Mouse (Mus musculus) olfactory bulb, adult 2 months (tissue): ENCODE measurements around the gene Dnase1l1. TPM values are rescaled to one million over a fixed set of nuclear protein-coding genes. Genes with fewer than 3 reads are reported as not detected.

Experiments used
- H3K27ac ChIP-seq: fragments of 200-500 bp; 2 replicates; pipeline ENCODE4 v1.5.1; 2012; ENCODE audit warnings: low read depth, low read length; ENCODE audit not compliant: insufficient read depth
- H3K4me1 ChIP-seq: fragments of 200-500 bp; 2 replicates; pipeline ENCODE4 v1.6.1; 2012; ENCODE audit warnings: low read length; ENCODE audit not compliant: control insufficient read depth, insufficient read depth
- H3K4me3 ChIP-seq: fragments of 200-500 bp; 2 replicates; pipeline ENCODE4 v1.5.1; 2012; ENCODE audit warnings: mild to moderate bottlenecking, low read depth, low read length, moderate library complexity; ENCODE audit not compliant: insufficient read depth
- CTCF ChIP-seq: fragments of 200-500 bp; IDR thresholded peaks from 2 replicates; pipeline ENCODE4 v1.5.1; 2012; ENCODE audit warnings: low read depth, mild to moderate bottlenecking, low read length, moderate library complexity; ENCODE audit not compliant: insufficient read depth
- POLR2A ChIP-seq: fragments of 200-500 bp; IDR thresholded peaks from 2 replicates; pipeline ENCODE4 v1.6.1; 2012; ENCODE audit warnings: mild to moderate bottlenecking, low read depth, low read length, moderate library complexity; ENCODE audit not compliant: insufficient read depth
- WGBS: fragments of 180-500 bp; shearing (Covaris S2); methylation state at CpG from one replicate; pipeline ENCODE4 v1.1.7; 2018; 5-methylcytosine and 5-hydroxymethylcytosine counted together
- polyA plus RNA-seq: library from polyadenylated mRNA; stranded (reverse); fragments of >200 nt; gene quantifications from 2 replicates; pipeline ENCODE4 v1.2.4, GENCODE M21; 2012; ENCODE audit warnings: low replicate concordance; ENCODE audit not compliant: missing spikeins, insufficient read depth, insufficient read length

The Dnase1l1 gene
- polyA plus RNA-seq = not detected in 2 replicates

DNA sequence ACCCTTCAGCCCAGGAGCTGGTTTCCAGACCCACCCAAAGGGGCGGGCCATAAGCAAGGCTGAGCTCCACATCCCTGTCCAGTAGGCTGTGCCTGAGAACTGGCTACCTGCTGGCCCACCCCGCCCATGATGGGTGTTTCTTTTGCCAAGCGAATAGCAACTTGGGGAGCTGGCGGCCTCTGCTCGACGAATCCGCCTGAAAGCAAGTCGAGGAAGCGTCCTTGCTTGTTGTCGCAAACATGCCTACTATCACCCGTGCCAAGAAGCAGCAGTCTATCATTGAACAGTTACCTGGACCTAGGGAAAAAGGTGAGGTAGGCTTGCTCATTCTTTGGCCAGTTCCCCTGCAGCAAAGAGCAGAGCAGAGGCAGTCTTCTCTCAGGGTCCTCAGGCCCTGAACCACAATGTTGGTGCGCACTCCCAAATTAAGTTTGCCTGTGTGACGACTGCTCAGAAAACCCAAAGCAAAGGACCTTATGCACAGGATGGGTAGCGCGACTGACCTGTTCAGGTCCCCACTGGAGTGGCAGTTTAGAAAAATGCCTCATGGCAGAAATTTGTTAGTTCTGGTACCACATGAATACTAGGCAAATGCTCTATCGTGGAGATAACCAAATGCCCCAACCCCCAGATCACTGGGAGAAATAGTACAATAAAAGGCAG lies at the start of gene Dnase1l1, which contains the start of gene Taz:
Gene Dnase1l1, minus strand, starts transcription at position 606 of the 663 bp plus-strand sequence.
Gene Taz, plus strand, starts transcription at position 181 of the 663 bp plus-strand sequence.
- H3K4me3 ChIP-seq = peak within 1 kb of the TSS; percentile 79
- 15% methylated on average over 16 of the region's 16 CpGs for WGBS
- H3K4me1 ChIP-seq = peaks cover 15% of the 10 kb centered on the region
- peak within 1 kb of the TSS; percentile 75 for H3K27ac ChIP-seq
- no peak for TF ChIP-seq CTCF
- TF ChIP-seq POLR2A = no peak

DNA sequence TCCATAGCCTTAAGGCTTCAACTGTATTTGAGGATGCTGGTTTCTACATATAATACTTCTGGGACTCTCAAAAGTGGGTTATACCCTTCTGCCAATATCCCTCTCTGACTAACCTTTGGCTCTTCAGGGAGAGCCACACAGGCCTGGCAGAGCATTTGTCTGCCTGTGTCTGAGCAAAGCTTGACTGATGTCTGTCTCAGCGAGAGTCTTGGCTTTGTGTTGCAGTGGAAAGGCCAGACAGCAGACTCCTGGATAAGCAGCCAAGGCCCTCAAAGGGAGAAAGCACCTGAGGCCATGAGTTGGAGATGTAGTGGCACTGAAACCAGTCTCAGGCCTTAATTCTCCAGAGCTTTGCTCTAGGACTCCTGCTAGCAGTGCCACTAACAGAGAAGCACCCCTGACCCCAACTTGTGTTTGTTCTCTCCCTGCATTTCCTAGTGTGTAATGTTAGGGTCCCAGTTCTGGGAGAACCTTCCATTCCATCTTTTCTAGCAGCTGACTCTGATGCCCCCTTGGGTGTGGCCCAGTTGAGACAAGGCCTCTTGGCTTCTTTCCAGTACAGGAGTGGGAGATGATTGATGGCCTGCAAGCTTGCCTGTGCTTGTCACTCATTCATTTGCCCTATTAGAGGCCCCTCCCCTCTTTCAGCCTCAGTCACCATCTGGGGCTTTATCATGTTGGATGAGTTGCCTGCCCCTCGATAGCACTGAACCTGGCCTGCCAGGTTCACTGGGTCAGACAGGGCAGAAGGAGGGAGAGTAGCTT lies 48.2 kb upstream of the Dnase1l1 start:
- WGBS = 37% methylated on average over 2 of the region's 2 CpGs
- H3K27ac ChIP-seq = no peak overlapping the region
- no peak for TF ChIP-seq POLR2A
- no peak for TF ChIP-seq CTCF
- peak overlapping the region; percentile 59; the same call in 1 of the 2 replicates for H3K4me3 ChIP-seq
- peaks cover 22% of the 10 kb centered on the region for H3K4me1 ChIP-seq

DNA sequence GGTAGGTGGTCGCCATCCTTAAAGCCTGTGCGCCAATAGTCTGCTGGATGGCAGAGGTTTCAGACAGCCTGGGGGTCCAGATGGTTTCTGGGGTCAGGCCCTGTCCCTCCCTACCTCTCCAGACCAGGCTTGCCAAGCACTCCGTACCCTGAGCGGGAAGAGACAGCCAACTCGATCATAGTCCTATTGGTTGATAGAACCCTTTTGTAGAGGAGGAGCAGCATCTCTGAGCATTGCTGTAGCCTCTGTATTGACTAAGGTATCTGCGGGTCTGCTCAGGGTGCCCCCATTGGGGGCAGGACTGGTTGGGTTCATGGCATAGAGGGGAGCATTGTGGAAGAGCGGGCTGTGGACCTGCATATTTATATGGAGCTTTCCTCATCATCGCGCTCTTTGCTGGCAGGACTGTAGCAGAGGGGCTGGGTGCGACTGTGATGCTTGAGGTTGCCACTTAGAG lies 47.1 kb upstream of the Dnase1l1 start:
- Histone ChIP-seq H3K4me3 (peak overlapping the region; percentile 59), H3K4me1 (peaks cover 22% of the 10 kb centered on the region), H3K27ac (0 out of 2 replicates have a peak overlapping the region, but pooled peaks have one; percentile 10)
- 27% methylated on average over 10 of the region's 10 CpGs for WGBS
- no peak for TF ChIP-seq POLR2A
- no peak for TF ChIP-seq CTCF

DNA sequence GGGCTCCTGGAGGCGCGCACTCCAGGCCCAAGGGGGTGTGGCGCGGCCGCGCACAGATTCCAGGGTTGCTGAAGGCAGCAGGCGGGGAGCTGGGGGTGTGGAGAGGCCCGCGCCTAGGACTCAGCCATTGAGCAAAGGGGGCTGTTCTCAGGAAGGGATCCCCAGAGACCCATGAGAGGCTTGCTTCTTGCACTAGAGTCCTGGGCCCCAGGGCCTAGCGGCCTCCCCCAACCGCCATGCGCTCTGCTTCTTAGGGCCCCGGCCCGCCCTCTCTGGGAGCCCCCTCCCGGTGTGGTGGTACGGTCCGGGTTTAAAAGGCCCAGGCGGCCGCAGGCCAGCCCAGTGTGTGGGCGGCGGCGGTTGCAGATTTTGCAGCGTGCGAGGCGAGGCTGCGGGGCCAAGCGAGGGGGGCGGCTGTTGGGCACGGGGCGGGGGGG lies 46.6 kb upstream of the Dnase1l1 start, which contains the start of gene Plxna3:
Gene Plxna3, plus strand, starts transcription at position 342 of the 437 bp plus-strand sequence.
- TF ChIP-seq POLR2A = peak; percentile 57
- TF ChIP-seq CTCF = no peak
- Histone ChIP-seq H3K4me3 (peak within 1 kb of the TSS; percentile 59), H3K4me1 (peaks cover 22% of the 10 kb centered on the region), H3K27ac (0 out of 2 replicates have a peak within 1 kb of the TSS, but pooled peaks have one; percentile 10)
- WGBS = 8% methylated on average over 28 of the region's 30 CpGs

DNA sequence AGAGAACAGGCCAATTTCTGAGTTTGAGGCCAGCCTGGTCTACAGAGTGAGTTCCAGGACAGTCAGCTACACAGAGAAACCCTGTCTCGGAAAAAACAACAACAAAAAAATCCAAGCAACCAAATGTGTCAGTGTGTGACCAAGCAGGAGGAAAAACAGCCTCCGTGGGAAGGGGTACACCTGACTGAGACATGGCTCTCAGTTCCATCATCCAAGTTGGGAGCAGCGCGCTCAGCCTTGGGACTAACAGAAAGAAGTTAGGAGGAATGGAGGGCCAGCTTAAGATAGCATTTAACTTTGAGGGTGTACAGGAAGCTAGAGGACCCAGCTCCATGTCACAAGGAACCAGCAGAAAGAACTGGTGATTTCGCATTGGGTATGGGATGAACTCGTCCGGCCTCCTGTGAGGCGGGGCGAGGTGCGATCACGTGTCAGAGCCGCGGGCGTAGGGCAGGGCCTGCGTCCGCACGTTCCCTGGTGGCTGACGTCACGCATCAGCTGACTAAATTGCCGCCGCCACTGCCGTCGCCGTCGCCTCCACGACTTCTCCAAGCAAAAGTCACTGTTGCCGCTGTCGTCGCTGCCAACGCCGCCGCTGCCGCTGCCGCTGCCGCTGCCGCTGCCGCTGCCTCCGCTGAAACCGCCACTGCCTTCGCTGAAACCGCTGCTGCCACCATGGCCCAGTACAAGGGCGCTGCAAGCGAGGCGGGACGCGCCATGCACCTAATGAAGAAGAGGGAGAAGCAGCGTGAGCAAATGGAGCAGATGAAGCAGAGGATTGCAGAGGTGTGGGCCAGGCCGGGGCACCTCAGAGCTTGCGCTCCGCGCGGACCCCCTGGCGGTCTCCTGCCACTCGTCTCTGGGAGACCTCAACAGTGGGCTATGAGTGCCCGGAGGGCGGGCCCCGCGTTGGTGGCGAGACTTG lies 30.7 kb upstream of the Dnase1l1 start, which contains the start of gene Fam50a:
Gene Fam50a, plus strand, starts transcription at position 494 of the 925 bp plus-strand sequence.
- Histone ChIP-seq H3K4me3 (peak within 1 kb of the TSS; percentile 92), H3K27ac (peak within 1 kb of the TSS; percentile 92), H3K4me1 (peaks cover 7% of the 10 kb centered on the region; the same call in 1 of the 2 replicates)
- 22% methylated on average over 59 of the region's 59 CpGs for WGBS
- TF ChIP-seq CTCF (no peak), POLR2A (peak; percentile 53; the same call in 1 of the 2 replicates)

DNA sequence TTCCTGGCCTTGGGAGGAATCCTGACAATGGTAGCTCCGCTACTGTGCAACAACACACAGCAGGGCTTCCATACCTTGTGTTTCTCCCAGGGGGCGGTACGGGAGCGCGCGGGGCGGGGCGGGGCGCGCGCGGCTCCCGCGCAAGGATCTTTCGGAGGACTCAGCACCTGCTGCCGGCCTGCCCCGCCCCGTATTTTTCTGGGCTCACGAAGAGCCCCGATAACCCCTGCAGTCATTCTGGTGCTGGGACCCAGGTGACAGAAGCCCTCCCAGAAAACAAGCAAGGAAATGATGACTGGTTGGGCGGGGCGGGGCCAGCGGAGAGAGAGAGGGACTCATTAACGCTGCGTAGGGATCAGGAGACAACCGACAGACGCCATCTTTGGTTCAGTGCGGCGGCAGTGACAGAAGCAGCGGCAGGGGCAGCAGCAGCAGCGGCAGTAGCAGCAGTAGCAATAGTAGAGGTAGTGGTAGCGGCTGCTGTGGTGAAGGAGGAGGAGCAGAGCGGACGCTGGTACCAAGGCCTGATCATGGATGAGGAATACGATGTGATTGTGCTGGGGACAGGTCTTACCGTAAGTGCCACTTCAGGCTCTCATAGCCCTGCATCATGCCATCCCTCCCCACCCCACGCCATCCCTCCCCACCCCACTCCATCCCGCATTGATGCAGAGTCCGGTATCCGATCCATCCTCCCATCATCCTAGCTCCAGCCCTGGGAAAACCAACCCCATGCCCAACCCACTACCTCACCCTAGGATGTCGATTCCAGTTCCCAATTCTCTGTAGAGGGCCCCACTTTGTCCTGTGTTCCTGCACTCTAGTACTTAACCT lies 22.9 kb upstream of the Dnase1l1 start, which contains the start of gene Gdi1:
Gene Gdi1, plus strand, starts transcription at position 132 of the 834 bp plus-strand sequence.
- peaks cover 5% of the 10 kb centered on the region; the same call in 1 of the 2 replicates for H3K4me1 ChIP-seq
- 18% methylated on average over 37 of the region's 41 CpGs for WGBS

DNA sequence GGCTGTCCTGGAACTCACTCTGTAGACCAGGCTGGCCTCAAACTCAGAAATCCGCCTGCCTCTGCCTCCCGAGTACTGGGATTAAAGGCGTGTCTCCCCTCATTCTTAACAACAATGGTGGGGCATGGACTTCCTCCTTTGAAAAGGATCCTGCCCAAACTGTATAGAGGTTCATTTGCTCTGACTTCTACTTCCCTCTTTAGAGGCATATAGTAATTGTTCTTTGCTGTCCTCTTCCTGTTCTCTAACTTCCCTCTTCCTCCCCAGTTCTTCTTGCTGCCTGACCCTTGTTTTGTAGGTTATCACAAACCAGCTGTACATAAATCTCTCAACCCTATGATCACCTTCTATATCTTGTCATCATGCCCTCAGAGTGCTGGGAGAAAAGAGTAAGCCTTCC lies 17.6 kb upstream of the Dnase1l1 start:
- WGBS = 80% methylated on average over 3 of the region's 3 CpGs
- TF ChIP-seq CTCF (no peak), POLR2A (no peak)
- H3K4me1 ChIP-seq = no peaks in the 10 kb centered on the region
- no peak overlapping the region for H3K4me3 ChIP-seq
- H3K27ac ChIP-seq = no peak overlapping the region

More for the DNA sequence above, 22.9 kb upstream of the Dnase1l1 start, which contains the start of gene Gdi1:
- Histone ChIP-seq H3K27ac (peak within 1 kb of the TSS; percentile 100), H3K4me3 (peak within 1 kb of the TSS; percentile 85)
- peak; percentile 81 for TF ChIP-seq POLR2A
- no peak for TF ChIP-seq CTCF
